Mouse (Mus musculus): ENCODE data around the gene Fam162b. TPM values are rescaled to one million over a fixed set of nuclear protein-coding genes. Genes with fewer than 3 reads are reported as not detected.

Fam162b gene
- polyA plus RNA-seq, 1 experiment from 2014 or later = 1.8 TPM

DNA sequence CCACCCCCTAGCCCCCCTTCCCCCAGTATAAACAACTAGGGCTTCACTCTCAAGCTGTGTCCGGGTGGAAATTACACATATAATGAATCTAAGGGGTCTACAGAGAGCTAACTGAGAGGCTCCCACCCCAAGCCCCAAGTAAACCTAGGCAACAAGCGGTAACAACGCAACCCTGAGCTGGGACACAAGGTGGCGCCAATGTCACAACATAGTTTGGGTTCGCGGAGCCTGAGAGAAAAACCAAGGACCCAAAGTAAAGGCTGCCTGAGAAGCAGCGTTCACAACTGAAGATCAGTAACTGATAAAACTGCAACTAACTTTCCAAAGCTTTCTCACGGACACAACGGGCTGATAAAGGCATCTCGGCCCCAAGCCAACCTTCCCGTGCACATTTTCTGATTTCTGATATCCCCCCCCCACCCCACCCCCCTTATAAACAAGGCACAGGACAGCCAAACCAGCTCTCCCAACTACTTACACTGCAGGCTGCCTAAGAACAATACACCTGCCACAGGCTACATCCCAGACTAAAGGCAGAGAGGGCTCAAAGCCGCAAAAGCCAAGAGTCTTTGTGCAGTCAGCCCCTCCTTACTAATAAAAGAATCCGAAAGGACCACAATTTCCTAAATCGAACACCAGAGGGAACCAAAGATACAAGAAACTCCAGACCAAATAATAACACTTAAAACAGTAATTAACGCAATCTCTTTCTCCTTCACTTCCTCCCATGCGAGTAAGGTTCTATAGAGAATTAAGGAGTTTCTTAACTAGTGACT is 36.8 kb downstream of the Fam162b start:
- no peaks in the 10 kb centered on the region for H3K4me1 ChIP-seq (replicated peaks; ENCODE audit: control insufficient read depth, insufficient read depth, low read length)
- WGBS = under 1% methylated on average over 16 of the region's 16 CpGs
- H3K36me3 ChIP-seq (ENCODE audit: control insufficient read depth, insufficient read depth) = no peaks in the 10 kb centered on the region
- H3K27ac ChIP-seq (ENCODE audit: low read length) = peak overlapping the region; percentile 18; the same call in 1 of the 2 replicates
- peak overlapping the region; percentile 90 for H3K4me2 ChIP-seq (ENCODE audit: low read length)
- H3K4me3 ChIP-seq (replicated peaks; ENCODE audit: low read length) = peak overlapping the region; percentile 51
- no peaks in the 10 kb centered on the region for H3K9me3 ChIP-seq (ENCODE audit: control insufficient read depth, low read length)
- ATAC-seq = peak; percentile 96
- H3K9ac ChIP-seq (replicated peaks; ENCODE audit: low read depth, low read length) = peak overlapping the region; percentile 61
- no peaks in the 10 kb centered on the region for H3K27me3 ChIP-seq (replicated peaks; ENCODE audit: control insufficient read depth, insufficient read depth, low read length)

Other genes with a start within 250 kb of the Fam162b start
- not detected in 2 replicates for gene Gm49339, start 109.9 kb downstream of the Fam162b start, polyA plus RNA-seq (2015; fragmentation: Nextera tagmentation; extraction: Ambion mirVana)
- gene Lilr4b, start 109.9 kb downstream of the Fam162b start, polyA plus RNA-seq (2015; fragmentation: Nextera tagmentation; extraction: Ambion mirVana) = 0.19 TPM in 1 of 2 replicates, not detected in the other
- 0.58 and 0.80 TPM in 2 replicates for gene Lilrb4a, start 99.6 kb downstream of the Fam162b start, polyA plus RNA-seq (2015; fragmentation: Nextera tagmentation; extraction: Ambion mirVana)
- gene Gprc6a, start 40.9 kb upstream of the Fam162b start, polyA plus RNA-seq (2015; fragmentation: Nextera tagmentation; extraction: Ambion mirVana) = not detected in 2 replicates
- gene Rfx6, start 87.2 kb upstream of the Fam162b start, polyA plus RNA-seq (2015; fragmentation: Nextera tagmentation; extraction: Ambion mirVana) = not detected in 2 replicates

All from forebrain, embryonic 16.5 days (tissue).